Mouse (Mus musculus) ovary, postnatal 36 days (tissue): Measurements from ENCODE around the gene Kcnj4.
"Not testable (repeated sequence)": the region's sequence is repeated elsewhere in the genome, so short reads cannot be mapped to it uniquely, and the experiment has no call there.

Experiments used
- DNase-seq: peaks from one replicate; pipeline ENCODE4 v3.0.0; 2022; ENCODE audit warnings: low spot score, mixed read lengths

The Kcnj4 gene

DNA sequence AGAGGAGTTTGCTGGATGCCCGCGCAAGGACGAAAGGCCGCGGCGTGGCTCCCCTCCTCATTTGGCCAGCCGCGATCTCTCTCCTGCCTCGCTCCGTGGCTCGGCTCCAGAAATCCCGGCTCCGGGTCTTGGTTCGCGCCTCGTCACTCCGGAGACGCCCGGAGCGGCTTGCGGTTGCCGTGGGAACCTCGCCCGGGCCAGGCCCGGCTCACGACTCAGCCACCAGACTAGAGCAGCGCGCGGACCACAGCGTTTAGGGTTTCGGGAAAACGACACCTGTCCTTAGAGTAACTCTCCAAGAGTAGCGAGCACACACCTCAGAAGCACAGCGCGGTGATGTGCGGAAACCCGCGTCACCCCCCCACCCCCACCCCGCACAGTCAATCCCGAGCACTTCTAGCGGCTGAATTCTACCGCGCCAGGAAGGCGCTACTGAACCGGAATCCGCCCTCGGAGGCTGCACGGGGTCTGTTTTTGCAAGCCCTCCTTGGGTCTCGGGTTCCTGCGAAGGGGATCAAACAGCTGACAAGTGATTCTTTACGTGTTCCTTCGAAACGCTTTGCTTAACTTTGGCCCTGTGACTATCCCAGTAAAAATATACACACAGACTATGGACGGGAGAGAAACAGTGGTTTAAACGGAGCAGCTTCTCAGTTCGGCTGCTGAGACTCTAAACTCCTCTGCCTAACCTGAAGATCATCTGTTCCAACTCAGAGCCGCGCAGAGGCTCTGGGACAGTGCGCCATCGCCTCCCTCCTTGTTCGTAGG is 6.7 kb upstream of the Kcnj4 start:
- peak; percentile 88 for DNase-seq

DNA sequence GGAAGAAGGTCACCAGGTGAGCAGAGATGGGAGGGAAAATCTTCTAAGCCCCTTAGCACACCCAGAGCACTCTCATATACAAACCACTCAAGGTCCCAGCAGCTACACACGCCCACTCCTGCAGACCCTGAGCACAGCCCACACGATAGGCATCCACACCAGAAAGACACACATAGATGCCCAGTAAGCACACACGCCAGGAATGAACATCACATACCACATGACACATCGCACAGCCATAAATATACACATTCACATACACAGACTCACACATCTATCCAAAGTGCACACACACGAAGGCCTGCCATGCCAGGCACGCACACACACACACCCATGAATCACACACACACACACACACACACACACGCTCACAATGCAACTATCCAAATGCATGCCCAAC is 5.4 kb upstream of the Kcnj4 start:
- no peak for DNase-seq

DNA sequence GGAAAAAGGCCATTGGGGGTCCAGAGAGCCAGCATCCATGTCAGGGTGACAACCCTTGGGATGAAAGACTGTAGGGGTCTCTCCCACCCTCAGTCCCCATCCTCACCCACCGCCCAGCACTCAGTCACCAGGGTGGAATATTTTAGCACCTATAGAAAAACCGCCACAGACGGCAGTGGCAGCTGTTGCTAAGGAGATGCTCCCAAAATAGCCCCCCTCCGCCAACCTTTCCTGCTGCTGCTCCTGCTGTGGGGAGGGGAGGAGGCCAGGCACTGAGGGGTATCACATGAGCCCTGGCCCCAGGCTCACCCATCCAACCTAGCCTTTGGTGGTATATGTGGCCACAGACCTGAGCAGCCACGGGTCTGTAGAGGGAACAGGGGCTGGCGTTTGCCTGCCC is 5.0 kb upstream of the Kcnj4 start:
- DNase-seq, result no peak

DNA sequence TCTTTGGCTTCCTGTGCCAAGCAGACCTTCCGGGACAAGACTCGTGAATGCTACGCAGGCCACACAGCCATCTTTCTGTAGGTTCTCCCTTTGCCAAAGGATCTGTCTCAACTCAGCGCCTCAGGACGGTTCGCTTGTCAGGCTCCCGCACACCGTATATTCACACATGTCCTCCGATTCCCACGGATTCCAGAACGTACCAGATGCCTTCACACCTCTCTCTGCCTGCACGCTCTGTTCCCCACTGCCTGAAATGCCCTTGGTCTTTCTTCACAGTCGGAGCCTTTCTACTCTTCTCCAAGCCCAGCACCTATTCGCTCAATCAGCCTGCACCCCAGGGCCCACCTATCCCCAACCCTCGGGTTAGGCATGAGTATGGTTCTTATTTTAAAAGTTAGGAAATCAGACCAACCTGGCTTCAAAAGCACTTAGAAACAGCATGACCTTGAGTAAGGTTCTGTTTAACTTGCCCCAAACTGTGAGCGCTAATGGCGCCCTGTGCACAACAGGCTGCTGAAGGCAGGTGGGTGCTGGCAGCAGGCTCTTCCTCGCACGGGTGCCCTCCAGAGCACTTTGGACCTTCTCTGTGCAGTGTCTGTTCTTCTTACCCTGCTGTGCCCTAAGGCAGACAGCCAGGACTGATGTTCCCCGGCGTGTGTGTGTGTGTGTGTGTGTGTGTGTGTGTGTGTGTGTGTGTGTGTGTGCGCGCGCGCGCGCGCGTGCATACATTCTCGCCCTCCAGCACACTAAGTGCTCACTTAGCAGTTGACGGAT is 2.2 kb upstream of the Kcnj4 start:
- DNase-seq, result no peak

DNA sequence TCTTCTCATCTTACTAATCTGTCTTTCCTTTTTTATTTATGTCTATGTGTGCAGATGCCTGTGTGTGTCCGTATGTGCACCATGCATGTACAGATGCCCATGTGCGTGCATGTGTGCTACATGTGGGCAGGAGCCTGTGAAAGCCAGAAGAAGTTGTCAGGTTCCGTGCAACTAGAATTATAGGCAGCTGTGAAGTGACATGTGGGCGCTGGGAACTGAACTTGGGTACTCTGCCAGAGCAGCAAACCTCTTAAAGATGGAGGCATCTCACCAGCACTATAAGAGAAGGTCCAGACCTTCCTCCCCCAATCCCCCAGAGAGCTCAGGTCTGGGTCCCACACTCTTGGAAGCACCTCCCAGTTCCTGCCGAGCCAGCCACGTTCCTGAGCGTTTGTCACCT is 1.4 kb upstream of the Kcnj4 start:
- DNase-seq, result no peak

DNA sequence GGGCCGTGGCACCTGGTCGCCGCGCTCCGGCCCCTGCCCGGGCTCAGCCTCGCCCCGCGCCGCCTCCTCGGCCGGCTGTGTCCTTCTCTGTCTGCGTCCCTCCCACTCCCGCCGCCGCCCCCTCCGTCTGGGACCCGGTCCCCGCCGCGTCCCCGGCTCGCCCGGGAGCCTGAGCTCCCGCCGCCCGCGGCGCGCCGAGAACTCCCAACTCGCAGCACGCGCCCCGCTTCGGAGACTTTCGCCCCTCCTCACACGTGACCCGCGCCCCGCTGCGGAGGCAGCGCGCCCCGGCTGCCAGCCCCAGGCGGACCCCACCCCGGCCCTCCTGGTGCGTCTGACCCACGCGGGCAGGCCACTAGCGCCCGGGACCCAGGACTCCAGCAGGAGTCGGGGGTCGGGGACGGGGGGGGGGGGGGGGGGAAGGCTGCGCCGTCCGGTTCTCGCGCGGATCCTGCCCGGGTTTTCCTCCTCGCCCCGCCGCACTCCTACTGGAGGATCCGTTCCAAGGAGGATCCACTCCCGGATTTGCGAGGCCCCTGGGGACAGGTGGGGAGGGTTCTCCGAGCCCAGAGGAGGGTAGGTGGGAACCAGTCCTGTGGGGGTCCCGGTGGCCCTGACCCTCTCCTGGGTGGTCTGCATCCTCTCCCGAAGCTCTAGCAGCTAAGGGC is 709 bp upstream of the Kcnj4 start:
- peak; percentile 62 for DNase-seq

DNA sequence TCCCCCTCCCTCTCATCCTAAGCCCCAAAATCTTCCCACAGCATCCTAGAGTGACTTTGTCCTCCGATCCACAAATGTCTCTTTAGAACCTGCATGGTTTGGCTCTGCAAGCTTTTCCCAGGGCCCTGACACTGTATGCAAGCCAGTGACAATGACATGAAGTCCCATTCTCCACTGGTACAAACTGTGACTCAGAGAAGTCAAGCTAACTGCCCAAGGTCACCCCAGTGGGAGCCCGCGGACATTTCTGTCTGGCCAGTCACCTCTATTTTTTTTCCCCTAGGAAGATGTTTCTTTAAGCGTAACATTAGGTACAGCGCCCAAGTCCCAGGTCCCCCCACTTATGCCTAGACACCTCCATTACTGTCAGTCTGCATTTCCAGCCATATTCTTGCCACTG is 1.6 kb downstream of the Kcnj4 start:
- DNase-seq, result no peak

DNA sequence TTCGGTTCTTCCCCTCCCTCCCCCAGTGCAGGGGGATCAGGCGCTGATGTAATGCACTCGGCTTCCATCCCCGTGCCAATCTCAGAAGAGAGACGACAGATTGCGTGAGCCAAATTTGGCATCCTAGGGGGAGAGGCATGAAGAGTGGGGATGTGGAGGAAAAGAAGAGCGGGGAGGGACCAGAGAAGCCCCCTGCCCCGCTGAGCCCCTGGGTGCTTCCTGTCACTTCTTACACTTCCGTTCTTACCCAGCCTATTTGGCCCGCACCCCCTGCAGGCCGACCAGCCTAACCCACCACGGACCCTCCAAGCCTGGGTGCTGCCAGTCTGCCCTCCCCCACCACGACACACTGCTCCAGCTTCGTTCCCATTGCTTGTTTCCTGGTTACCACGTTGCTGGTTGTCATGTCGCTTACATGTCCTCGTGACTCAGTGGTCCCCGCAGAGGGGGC is 2.1 kb downstream of the Kcnj4 start:
- no peak for DNase-seq

DNA sequence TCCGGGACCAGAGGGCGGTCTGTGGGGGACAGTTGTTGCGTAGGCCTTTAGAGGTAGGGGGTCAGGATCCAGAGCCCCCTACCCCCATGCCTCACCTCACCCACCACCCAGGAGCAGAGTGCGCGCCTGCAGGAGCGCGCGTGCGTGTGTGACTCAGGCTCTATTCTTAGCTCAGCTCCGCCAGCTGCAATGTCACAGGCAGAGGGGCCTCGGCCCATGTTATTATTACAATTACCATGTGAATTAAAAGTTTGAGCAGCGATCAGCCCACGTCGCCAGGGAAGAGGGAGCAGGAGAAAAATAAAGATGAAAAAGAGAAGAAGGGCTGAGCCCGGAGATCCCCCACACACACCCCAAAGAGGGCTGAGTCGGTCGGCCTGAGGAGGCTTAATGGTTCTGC is 4.9 kb downstream of the Kcnj4 start:
- DNase-seq, result no peak

DNA sequence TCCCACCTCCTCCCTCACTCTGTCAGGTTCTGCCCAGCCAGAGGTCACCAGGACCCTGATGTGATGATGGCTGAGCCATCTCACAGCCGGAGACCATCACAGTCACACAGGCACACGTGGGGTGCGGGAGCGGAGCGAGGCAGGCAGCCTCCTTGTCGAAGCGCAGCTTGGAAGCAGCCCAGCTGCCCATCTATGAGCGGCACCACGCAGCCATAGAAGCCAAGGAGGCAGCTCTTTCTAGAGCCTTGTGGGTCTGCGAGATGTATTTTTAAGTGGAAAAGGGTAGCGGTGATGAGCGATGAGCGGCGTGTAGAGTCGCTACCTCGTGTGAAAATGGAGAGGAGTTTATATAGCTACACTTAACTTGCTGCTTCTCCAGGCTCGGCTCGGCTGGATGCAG is 11.5 kb downstream of the Kcnj4 start:
- no peak for DNase-seq

DNA sequence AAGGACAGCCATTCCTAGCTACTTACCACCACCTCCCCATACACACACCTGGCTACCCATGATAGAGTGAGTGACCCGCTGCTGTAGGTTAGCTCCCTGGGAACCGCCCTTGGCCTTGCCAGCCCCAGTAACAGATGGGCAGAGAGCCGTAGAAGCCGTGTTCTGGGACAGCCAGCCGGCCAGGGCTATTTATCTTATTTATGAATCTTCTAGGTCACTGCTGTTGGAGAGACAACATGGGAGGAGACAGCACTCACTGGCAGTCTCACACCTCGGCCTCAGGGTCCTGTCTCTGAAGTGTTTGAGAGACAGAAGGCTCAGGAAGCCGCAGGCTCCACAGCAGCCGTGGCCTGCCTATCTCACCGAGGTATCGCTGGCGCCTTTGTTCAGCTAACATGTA is 15.6 kb downstream of the Kcnj4 start:
- DNase-seq, result no peak

DNA sequence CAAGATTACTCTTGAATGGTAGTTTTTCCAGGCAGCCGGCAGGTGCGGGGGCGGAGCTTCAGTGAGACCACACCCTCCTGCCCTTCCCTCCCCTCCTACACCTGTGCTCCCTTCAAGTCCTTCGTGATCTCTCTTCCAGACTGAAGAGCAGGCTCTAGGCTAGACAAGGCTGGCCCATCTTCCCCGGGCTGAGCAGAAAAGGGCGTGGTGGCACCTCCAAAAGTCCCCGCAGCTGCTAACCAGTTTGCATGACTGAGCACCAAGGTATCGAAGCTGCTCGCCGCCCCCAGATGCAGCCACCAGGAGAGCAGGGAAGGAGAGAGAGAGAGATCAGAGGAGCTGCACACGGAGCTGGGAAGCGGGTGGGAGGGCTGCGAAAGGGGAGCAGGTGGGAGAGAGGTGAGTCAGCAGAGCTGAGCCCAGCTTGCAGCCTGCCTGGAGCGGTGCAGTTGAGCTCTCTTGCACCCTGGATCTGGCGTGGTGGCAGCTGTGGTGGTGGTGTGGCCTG is 23.8 kb downstream of the Kcnj4 start:
- no peak for DNase-seq

DNA sequence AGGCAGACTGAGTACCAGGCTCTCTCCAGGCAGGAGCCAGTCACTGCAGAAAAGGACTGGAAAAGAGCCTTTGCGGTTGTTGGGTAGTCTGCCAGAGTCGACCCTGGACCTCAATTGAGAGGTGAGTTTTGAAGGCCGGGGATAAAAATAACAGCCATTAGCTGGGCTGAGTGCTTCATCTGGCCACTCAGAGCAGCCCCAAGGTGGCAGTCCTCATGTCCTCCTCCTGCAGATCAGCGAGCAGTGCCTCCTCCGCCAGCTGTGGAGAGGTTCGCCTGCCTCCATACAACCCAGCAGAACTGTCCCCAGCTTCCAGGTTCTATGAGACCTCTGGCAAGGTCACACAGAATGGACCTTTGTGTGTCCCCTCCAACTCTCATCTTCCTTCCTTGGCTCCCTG is 27.8 kb downstream of the Kcnj4 start:
- DNase-seq, result no peak

DNA sequence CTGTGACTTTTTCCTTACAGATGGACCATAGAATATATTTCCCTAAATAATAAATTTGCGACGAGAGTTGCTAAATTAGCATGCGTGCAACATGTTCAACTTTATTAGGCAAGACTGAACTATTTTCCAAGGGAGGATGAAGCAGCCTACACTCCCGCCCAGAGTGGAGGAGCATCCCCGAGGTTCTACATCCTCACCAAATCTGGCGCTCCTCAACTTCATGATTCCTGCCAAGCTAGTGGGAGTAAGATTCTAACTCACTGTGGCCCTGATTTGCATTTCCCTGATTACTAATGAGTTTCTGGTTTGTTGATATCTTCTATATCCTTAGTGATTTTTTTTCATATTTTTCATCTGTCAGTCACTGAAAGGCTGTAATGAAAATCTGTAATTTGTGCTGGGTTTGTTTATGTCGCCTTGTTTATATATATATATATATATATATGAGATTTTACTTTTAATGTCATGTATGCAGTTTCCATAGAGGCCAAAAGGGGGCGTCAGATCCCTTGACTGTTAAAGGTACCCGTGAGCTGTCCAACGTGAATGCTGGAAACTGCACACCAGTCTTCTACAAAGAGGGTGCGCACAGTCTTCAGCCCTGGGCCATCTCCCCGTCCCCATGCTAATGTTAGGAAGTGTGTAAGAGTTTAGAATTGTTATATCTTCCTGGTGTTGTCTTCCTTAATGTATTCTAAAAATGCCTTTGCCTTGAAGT is 31.2 kb downstream of the Kcnj4 start:
- no peak for DNase-seq

DNA sequence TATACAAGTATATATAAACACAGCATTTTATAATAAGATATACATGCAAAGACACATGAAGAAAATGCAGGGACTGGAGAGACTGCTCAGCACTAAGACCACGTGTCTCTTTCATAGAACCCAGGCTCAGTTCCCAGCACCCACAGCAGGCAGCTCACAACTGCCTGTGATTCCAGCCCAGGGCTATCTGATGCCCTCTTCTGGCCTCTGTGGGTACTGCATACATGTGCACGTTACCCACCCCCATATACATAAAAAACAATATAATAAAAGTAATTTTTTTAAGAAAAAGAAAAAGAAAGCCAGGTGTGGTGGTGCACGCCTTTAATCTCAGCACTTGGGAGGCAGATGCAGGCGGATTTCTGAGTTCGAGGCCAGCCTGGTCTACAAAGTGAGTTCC is 32.0 kb downstream of the Kcnj4 start:
- DNase-seq, result no peak

DNA sequence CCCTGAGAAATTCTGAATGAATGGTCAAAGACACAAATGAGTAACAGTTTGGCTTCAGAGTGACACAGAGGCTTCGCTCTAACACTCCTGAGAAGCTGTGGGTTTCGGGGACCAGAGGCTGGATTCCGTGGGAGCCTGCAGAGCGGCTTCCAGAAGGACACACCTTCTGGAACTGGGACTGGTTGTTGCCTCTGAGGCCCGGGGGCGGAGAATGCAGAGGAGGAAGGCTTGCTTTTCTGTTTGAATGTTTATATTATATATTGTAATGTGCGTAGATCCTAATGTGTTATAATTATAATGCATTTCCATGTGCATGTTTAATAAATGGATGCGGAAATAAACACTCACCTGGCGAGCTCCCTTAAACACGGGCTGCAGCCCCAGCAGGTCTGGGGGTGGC is 33.9 kb downstream of the Kcnj4 start:
- no peak for DNase-seq

DNA sequence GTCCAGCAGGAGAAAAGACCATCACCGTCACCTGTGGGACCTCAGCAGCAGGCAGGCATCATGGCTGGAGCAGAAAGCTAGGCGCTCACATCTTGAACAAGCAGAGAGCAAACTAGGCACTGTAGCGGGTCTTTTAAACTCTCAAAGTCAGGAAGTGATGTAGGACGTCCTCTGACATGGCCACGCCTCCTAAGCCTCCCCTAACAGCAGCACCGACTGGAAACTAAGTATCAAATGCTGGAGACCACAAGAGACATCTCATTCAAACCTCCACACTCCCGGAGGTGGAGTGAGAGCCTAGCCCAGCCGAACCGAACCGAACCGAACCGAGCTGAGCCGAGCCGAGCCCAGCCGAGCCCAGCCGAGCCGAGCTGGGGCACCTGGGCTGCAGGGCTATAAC is 34.5 kb downstream of the Kcnj4 start:
- DNase-seq, result no peak

DNA sequence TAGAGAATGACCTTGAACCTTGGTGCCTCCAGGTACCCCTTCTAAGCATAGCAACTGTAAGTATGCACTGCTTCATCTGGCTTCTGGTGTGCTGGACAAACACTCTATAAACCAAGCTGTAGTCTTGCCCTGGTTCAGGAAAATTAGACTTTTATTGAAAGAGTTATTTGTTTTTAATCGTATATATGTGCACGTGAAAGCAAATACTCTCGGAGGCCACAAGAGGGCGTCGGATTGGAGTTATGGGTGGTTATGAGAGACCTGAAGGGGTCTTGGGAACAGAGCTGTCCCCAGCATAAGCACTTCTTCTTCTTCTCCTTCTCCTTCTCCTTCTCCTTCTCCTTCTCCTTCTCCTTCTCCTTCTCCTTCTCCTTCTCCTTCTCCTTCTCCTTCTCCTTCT is 35.5 kb downstream of the Kcnj4 start:
- DNase-seq, result no peak

DNA sequence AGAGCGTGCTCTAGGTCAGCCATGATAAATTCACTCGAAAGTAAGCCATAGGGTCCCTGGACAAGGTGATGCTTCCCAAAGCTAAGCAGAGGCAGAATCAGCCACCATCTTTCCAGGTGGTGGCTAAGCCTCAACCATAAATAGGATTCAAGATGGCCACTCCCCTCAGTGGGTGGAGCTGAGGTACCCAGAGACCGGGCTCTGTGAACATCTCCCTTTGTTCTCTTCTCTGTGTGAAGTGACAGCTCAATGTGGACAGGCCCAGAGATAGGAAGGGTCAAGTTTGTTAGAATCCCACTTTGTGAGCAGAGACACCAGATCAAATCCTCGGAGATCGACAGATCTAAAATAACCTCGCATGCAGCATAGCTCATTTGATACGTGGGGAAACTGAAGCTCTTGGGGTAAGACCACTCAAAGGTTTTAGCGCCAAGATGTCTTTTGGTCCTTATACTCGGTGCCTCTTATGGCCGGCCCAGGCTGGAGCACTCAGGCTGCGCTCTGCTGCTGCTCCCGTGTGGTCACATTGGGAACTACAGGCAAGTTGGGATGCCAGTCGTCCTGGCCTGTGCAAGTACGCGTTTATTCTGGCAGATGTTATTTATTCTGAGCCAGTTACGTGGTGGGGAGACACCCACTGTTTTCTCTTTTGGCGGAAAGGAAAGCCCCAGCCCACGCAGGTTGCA is 38.3 kb downstream of the Kcnj4 start:
- peak; percentile 82 for DNase-seq

DNA sequence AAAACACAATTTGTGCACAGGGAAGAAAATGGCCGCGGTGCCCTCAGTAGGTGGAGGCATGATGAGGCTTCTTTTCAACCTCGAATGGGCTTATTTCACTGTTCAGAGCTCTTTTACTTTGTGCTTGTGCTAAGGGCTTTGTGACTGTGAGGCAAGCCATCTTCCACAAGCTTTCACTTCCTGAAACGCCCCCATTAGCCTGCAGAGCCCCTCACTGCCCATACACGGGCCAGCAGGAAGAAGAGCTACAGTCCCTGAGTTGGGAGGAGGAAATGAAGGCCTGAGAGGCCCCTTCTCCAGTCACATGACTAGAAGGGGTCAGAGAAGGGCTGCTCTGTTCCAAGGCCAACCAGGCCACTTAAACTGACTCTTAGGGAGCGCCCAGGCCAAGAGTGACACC is 48.5 kb downstream of the Kcnj4 start:
- no peak for DNase-seq

DNA sequence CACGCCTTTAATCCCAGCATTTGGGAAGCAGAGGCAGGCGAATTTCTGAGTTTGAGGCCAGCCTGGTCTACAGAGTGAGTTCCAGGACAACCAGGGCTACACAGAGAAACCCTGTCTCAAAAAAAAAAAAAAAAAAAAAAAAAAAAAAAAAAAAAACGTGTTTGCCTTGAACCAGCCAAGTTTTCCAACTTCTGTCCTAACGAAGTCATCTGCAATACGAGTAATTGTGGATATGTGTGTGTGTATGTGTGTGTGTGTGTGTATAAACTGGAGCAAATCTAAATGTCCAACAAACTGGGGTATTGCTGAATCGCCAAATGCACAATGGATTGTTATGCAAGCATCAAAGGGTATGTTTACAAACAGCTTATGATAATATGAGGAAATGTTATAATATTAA is 48.9 kb downstream of the Kcnj4 start:
- DNase-seq, result not testable (repeated sequence)
